Mouse (Mus musculus) central nervous system, embryonic 11.5 days (tissue): ENCODE results near the gene Olfr729. TPM values are rescaled to one million over a fixed set of nuclear protein-coding genes. Genes with fewer than 3 reads are reported as not detected.

Source experiments
- polyA plus RNA-seq: library from polyadenylated mRNA; depleted of rRNA; stranded (reverse); fragments of >200 nt; gene quantifications from 2 replicates; pipeline ENCODE4 v1.2.3, GENCODE M21; 2012; rRNA removed

The Olfr729 gene
- not detected in 2 replicates for polyA plus RNA-seq

DNA sequence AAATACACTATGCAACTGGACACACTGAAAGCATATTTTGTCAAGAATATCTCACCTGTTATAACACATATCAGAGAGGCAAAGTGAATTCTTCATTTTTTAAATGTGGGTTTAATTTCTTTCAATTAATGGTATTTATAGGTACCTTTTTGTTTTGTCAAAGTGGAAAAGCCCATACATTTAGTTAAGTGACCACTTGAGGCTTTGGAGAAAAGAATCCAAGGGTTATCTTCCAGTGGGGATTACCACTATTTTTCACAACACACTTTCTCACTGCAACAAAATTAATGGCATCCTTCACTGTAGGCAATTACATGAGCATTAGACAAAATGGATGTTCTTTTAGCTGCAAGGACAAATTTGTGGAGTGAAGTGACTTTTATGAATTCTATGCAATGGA is at the start of gene Olfr729:
Gene Olfr729, minus strand, starts transcription at position 101 of the 400 bp plus-strand sequence.

DNA sequence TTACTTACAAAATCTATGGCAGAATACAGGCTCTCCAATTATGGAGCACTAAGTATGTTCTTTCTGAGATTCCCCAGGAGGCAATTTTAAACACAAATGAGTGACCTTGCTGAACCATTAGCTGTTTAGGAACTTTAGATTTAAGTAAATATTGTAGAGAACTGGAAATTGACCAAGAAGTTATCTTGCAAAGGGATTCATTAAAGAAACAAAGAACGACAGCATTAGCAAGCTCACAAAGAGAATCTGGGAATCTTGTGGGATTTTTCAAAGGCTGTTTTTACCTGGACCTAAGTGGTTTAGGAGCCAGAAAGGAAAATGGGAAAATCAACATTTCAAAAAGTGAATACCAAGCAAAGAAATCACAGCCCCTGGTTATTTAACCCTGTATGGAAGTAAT is 35.4 kb upstream of the Olfr729 start, which contains the start of gene Olfr730:
Gene Olfr730, minus strand, starts transcription at position 101 of the 400 bp plus-strand sequence.

DNA sequence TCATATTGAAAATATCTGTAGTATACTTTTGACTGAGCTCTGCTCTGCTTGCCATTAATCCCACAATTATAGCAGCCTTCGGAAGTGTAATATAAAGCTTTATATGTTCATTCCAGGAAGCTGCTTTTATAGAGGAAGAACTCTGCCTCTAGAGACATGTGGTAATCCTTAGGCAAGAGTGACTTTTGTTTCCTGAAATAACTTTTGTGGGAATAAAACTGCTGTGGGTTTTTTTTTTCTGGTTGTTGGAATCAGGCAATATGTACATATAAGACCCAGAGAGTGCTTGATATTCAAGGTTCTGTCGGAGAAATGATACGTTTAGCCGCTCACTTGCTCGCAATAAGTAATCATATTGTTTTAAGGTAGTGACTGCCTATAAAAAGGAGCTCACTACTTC is 10.1 kb downstream of the Olfr729 start, which contains the start of gene Olfr728:
Gene Olfr728, minus strand, starts transcription at position 101 of the 400 bp plus-strand sequence.

DNA sequence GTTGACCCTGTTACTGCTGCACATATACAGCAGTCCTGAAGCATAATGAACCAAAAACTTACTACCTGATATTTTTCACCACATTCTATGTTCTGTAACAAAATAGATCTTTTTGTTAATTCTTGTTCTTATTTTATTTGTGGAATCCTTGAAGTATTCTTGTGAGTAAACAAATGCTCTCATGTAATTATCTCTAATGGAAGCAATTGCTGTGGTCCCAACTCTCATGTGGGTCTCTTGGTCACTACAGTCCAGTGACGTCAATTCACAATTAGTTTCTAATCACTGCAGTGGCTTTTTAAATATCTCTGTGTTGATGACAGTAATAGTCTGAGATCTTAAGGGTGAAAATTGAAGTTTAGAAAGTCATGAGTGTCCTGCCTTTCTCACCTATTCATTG is 29.8 kb downstream of the Olfr729 start, which contains the start of gene Olfr727:
Gene Olfr727, plus strand, starts transcription at position 301 of the 400 bp plus-strand sequence.

Other genes starting within 250 kb of the Olfr729 start
- gene Olfr723, start 221.1 kb downstream of the Olfr729 start, polyA plus RNA-seq = not detected in 2 replicates
- not detected in 2 replicates for gene Olfr724, start 189.6 kb downstream of the Olfr729 start, polyA plus RNA-seq
- not detected in 2 replicates for gene Olfr725, start 112.5 kb downstream of the Olfr729 start, polyA plus RNA-seq
- not detected in 2 replicates for gene Olfr726, start 62.0 kb downstream of the Olfr729 start, polyA plus RNA-seq
- not detected in 2 replicates for gene Olfr727, start 29.7 kb downstream of the Olfr729 start, polyA plus RNA-seq
- not detected in 2 replicates for gene Olfr728, start 10.2 kb downstream of the Olfr729 start, polyA plus RNA-seq
- gene Olfr730, start 35.3 kb upstream of the Olfr729 start, polyA plus RNA-seq = not detected in 2 replicates
- gene Olfr731, start 89.0 kb upstream of the Olfr729 start, polyA plus RNA-seq = not detected in 2 replicates
- gene Olfr732, start 131.3 kb upstream of the Olfr729 start, polyA plus RNA-seq = not detected in 2 replicates
- gene Olfr733, start 148.6 kb upstream of the Olfr729 start, polyA plus RNA-seq = not detected in 2 replicates
- gene Olfr734, start 173.9 kb upstream of the Olfr729 start, polyA plus RNA-seq = not detected in 2 replicates
- gene Olfr735, start 196.0 kb upstream of the Olfr729 start, polyA plus RNA-seq = not detected in 2 replicates
- gene Tlr11, start 205.0 kb upstream of the Olfr729 start, polyA plus RNA-seq = 0.02 TPM in 1 of 2 replicates, not detected in the other
- gene Olfr736, start 228.3 kb upstream of the Olfr729 start, polyA plus RNA-seq = not detected in 2 replicates